Mouse (Mus musculus) layer of hippocampus, postnatal 10 days (tissue): ENCODE measurements around the gene Mboat7. TPM values are rescaled to one million over a fixed set of nuclear protein-coding genes. Genes with fewer than 3 reads are reported as not detected.
"Not testable (repeated sequence)": the region's sequence is repeated elsewhere in the genome, so short reads cannot be mapped to it uniquely, and the experiment has no call there.

ENCODE experiments used
- DNase-seq, 2 experiments: peaks; one replicate each; pipeline ENCODE4 v3.0.0; 2021; ENCODE audit warnings: low spot score in 2 of 2
- long read RNA-seq: library from polyadenylated mRNA; stranded (forward); transcript quantifications from one replicate; pipeline ENCODE4 v2.0.0, GENCODE M21; 2023
- total RNA-seq, 2 experiments: library from RNA; stranded (reverse); gene quantifications; 2 replicates each; pipeline ENCODE4 v1.2.3; 2021

Mboat7 gene
- 100 to 1,000 TPM; 142 to 146 TPM for total RNA-seq
- long read RNA-seq, transcript Mboat7-206 (2 exons, 795 nt): minor isoform, 23 of 89 reads
- long read RNA-seq, transcript Mboat7-201 (8 exons, 2,878 nt): major isoform, 35 of 89 reads
- long read RNA-seq, partial matches to known transcripts: 3 of 89 reads
- long read RNA-seq, other reads (novel, unspliced or antisense): 28 of 89 reads

DNA sequence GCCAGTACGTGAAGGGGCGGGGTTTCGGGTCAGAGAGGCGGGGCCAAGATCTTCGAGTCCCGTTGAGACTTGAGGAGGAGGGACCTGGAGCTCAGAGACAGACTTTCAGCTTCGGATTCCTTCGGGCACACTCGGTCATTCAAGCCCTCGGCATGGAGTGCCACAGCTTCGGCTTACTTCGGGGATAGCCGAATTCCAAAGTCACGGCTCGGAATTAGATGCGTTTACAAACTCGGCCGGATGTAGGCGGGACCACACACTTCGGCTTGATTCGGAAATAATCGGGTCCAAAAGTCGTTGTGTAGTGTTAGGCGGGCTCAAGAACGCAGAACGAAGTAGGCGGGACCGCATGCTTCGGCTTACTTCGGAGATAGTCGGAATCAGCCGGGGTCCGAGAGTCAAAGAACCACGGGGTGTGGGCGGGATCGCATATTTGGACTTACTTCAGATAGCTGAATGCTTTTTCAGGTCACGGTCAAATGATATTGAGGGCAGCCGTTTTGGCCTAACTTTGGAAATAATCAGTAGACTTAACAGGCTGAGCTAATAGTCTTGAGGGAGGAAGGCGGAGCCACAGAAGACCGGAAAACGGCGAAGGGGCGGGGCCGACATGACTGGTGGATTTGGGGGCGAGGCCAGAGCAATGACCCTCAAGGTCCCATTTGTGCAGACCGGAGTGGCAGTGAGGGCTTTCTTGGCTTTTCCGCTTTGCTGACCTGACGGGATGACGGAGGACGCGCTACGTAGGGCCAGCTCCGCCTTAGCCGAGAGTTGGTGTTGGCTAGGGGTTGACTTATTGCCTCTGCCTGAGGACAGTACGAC is at the start of gene Mboat7:
Gene Mboat7, minus strand, starts transcription at position 537 of the 822 bp plus-strand sequence.
- peak; percentile 97 to 98 for DNase-seq

DNA sequence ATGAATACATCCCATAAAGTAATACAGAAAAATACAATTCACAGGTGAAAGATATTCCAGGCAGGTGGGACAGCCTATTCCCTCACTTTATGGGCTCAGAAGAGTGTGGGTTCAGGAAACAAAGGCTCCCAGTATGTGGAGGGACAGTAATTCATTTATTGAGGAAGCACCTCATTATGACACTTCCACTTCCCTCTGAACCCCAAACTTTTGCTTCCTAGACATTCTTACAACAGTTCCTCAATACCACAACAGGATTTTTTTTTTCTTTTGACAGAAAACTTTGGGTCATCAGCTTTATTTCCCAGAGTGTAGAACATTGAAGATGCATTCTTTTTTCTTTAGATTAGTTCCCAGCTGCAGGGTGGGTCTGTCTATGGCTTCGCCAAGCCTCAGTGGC is 39.4 kb upstream of the Mboat7 start:
- not testable (repeated sequence) for DNase-seq

DNA sequence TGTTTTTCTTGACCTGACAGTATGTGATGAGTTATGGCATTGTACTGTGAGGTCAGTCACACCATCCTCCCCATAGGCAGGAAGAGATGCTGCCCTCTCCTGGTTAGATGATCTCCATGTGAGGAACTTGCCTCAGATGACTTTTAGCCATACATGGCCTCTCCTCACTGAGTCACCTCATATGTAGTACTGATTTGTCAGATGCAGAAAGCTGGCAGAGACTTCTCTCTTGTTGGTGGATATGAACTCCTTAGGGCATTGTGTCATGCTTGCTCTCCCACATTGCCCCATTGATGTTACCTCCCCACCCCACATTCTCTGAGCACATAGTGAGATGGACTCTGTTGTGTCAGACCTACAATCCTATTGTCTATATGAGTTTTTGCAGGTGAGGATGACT is 32.1 kb upstream of the Mboat7 start:
- DNase-seq: not testable (repeated sequence)

DNA sequence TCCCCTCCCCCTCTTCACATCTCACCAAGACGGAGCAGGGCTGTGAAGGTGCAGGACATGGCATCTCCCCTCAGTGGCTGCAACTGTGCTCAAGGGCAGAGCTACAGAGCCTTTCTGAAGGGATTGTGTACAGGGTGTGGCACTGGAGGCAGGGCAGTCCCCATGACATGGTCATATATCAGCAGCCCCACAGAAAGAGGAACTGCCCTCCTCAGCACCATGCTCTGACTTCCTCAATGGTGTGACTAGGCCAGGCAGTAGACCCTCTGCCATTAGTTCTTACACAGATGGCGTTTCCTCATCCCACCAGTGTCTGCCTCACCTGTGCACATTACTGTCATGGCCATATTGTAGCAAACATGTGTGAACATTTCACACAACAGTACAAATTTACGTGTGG is 26.9 kb upstream of the Mboat7 start, which contains the start of gene Pirb:
Gene Pirb, minus strand, starts transcription at position 124 of the 400 bp plus-strand sequence.
- not testable (repeated sequence) for DNase-seq

DNA sequence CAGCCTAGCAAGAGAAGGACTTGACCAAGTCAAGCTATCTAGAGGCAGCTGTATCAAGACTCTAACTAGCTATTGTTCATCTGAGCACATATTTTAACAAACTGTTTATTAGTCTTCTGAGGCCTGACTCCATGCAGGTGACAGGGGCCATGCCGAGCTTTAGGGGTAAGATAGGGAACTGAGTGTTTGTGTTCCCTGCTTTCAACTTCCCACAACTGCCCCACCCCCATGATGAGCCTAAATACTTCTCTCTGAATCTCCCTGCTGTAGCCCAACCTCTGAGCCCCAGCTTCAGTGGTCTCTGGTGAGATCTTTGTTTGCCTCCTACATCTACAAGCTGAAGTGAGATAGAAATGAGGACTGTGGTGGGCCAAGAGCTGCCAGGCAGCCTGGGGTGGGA is 21.9 kb upstream of the Mboat7 start:
- peak; percentile 2 to 7 for DNase-seq

DNA sequence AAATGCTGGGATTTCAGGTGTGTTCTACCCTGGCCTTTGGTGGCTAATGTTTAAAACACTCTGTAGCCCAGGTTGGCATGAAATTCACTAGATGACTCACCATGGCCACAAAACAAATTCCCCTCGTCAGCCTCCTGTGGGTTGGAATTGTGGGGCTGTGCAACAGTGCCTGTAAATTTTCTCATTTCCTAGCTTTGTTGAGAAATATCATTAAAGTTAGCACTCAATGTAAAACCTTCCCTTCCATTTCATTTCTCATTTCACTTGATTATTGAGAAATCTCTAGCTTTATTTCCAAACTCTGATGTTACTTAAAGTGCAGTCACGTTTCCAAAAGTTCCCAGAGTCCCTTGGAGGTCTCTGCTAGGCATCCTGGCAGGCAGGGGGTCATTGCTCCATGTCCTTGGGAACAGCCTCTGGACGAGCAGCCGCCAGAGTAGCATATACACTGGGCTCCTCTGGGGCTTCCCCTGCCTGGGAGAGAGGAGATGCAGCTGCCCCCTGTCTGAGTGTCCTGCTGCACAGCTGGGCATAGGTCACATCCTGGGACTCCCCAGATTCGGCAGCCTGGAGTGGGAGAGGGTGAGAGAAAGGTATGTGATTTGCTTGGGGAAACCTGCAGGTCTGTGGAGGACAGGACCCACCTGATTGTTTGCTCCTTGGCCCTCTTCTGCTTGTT is 19.1 kb upstream of the Mboat7 start:
- DNase-seq: no peak

DNA sequence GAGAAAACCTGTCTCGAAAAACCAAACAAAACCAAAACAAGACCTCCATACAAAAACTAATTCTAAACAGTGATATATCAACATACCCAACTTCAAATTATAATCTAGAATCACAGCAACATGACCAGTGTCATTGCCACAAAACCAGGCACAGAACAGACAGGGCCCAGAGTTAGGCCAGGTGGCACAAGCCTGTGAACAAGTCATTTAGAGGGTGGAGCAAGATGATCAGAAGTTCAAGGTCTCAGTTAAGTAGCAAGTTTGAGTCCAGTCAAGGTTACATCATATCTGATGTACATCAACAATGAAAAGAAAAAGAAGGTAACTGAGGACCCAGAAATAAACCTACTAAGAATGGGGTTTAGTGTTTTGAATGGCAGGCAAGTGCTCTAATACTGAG is 15.7 kb upstream of the Mboat7 start:
- DNase-seq: no peak

DNA sequence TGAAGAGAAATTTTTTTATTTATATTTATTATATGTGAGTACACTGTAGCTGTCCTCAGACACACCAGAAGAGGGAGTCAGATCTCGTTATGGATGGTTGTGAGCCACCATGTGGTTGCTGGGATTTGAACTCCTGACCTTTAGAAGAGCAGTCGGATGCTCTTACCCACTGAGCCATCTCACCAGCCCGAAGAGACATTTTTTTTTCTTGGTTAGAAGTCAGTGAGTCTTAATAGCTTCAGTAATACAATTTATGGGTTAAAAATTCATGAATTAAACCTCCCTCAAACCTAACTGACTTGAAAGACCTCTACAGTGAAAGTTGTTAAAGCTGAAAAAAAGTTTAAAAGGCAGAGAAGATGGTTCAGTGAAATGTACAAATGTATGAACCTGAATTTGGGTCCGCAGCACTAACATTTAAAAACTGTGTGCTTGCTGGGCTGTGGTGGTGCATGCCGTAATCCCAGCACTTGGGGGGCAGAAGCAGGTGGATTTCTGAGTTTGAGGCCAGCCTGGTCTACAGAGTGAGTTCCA is 15.2 kb upstream of the Mboat7 start:
- not testable (repeated sequence) for DNase-seq

DNA sequence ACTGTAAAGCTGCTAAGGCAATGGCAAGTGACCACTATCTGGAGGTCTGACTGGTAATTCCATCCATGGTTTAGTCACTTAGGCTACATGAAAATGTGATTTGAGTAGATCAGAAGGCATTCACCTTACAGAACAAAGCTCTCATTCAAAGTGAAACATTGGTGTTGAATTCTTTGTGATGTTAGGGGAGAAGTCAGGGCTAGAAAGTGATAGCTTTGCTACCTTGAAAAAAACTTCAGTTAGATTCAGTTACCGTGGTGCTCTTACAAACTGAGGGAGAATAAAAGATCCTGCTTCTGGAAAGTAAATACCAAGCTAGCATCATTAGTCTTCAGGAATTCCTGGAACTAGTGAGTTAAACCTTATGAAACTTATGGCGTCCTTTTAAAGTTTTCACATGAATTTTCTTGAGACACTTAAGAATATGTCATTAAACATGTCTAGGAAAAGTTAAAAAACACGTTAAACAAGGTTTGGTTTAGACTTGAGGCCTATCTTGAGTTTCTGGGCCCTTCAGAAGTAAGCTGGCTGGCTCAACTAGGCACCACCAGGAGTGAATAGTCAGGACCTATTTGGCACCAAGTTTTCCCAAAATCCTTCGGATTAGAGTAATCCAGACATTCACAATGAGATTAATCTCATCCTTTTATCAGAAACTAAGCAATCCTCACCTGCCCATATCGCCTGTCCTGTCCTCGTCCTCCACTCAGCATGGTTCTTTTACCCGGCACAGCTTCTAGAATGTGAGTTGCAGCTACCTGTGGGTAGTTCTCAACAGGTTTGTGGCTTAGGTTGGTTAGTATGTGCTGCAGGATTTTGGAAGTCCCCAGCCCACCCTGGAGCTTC is 14.5 kb upstream of the Mboat7 start:
- DNase-seq: no peak

DNA sequence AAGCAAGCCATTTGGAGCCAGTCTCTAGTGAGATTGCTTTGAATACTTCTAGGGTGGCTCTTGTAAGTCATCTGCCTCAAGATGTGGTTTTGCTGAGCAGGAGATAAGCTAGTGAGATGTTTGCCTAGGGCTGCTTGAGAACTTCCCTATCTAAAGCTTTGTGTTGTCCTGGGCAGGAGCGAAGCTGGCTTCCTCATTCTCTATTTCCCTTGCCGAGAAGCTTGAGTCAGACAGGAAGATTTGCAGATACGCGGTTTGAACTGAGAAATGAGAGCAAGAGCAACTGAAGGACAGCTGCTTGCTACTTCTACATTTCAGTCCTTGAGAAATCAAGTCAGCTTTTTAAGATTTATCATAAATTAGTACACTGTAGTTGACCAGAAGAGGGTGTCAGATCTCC is 13.7 kb upstream of the Mboat7 start:
- DNase-seq: no peak

DNA sequence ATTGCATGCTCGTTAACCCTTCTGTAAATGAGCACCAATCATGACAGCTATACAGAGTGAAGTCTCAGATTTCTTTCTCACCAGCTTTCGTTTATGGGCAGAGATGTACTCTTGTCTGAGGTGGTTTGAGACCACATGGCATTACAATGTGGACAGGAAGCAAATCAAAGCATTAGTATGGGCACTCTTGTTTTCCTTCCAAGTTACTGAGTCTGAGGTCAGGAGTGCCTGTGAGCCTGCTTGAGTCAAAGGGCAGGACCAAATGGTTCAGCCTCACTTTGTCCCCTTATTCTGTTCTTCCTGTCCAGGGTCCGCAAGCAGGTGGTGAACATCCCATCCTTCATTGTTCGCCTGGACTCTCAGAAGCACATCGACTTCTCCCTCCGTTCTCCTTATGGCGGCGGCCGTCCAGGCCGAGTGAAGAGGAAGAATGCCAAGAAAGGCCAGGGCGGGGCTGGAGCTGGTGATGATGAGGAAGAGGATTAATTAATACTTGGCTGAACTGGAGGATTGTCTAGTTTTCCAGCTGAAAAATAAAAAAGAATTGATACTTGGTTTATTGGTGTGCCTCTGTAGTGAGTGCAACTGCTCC is 13.1 kb upstream of the Mboat7 start:
- no peak for DNase-seq

DNA sequence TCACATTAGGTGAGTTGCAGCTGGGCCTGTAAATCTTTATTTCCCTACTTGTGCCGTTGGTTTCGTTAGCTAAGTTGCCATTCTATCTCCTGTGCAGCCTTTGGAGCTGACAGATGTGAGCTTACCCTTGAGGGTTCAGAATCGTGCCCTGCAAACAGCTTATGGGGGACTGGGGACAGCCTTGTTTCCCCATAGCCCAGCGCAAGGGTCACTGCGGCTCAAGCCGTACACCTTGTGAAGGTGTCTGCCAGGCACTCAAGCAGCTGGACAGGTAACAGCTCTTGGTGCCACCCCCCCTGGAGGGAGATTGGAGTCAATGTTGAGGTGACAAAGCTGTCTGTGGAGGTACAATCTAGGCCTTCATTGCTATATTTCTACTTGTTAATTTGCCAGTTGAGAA is 12.6 kb upstream of the Mboat7 start:
- no peak for DNase-seq

DNA sequence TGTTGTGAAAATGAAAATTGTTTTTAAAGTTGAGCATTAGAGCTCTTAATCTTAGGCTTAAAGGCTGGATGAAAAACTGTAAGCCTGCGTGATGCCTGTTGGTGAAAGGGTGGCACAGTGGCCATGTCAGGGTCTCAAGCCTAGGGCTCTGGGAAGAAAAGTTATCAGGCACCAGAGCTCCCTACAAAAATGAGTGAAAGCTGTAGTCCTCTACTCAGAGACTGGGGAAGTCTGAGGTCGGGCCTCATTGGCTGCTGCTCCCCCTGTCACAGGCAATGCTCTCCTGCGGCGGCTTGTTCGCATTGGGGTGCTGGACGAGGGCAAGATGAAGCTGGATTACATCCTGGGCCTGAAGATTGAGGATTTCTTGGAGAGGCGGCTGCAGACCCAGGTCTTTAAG is 12.1 kb upstream of the Mboat7 start:
- DNase-seq: not testable (repeated sequence)

DNA sequence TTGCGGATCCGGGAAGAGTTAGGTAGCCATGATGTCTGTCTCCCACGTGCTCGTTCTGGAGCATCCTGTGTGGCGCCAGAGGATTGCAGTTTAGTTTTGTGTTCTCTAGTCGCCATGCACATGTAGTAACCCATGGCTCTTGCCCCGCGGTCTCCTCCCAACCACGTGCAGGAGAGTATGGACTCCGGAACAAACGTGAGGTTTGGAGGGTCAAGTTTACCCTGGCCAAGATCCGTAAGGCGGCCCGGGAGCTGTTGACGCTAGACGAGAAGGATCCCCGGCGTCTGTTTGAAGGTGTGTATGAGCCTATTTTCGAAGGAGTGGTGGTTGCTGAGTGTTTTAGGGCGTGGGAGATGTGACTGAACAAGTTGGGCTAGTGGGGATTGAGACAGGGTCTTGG is 11.2 kb upstream of the Mboat7 start:
- DNase-seq: no peak

DNA sequence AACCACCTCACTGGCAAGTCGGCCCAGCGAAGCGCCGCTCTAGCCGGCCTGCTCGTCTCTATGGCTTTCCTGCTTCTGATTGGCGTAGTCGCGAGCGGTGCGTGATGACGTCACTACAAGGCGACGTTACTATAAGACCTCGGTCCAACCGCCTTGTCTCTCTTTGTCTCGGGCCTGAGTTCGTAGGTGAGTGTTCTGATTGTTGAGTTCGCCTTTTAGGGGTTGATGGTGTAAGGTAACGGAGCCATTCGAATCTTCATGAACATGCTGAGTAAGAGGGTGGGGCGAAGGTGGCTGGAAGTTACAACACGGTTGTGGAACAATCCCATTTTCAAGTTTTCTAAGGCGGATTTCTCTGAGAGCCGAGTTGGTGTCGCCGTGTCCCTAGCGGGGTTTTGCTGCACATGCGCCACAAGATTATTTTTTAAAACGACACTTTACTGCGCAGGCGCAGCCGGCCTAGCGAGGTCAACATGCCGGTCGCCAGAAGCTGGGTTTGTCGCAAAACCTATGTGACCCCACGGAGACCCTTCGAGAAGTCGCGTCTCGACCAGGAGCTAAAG is 10.6 kb upstream of the Mboat7 start, which contains the start of gene Rps9:
Gene Rps9, plus strand, starts transcription at position 115 of the 563 bp plus-strand sequence.
- DNase-seq: peak; percentile 96 to 97

DNA sequence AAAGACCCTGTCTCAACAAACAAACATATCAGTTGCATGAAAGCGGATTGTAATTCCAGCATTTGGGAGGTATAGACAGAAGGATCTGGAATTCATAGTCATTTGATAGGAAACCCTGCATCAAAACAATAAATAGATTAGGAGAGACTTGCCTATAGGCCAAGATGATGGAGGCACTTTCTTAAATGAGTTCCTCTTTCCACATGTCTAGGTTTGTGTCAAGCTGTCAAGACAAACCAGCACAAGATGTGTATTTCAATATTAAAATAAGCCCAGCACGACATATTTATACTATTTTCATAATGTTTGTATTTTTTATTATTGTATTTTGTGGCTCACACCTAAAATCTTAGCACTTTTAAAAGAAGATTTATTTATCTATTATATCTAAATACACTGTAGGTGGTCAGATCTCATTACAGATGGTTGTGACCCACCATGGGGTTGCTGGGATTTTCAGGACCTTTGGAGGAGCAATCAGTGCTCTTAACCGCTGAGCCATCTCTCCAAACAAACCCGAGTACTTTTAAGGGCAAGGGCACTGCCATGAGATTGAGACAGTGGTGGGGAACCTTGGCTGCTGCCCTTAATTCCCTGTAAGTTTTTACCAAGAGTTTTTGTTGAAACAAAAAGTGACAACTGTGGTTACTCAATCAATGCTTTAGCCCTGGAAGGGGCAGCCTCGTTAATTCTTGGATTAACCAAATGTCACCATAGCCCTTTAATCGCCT is 10.0 kb upstream of the Mboat7 start:
- no peak for DNase-seq

DNA sequence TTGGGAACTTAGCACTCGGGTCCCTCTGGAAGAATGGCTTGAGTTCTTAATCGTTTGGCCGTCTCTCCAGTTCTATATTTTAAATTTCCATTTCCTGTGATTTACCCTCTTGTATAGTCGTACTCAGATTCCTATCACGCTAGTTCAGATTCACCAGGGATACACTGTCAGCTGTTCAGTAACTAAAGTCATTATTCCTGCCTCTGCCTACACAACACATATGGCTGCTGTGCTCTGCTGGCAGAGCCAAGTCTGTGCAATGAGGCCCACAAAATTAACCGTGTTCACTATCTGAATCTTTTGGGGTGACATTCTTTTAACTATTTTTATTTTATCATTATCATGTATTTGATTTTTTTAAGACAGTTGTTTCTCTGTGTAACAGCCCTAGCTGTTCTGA is 5.1 kb upstream of the Mboat7 start:
- DNase-seq: no peak

DNA sequence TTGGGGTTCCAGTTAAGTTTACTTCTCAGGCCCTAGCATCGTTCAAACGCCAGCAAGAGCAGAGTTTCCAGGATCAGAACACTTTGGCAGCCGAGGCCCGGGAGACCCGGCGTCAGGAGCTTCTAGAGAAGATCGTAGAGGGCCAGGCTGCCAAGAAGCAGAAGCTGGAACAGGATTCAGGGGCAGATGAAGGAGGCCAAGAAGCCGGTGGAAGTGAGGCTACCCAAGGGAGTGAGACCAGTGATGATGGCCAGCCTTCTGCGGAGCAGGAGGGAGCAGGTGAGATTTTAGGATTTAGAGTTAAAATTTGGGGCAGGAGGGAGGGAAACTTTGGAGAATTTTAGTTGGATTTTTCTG is 1.6 kb upstream of the Mboat7 start:
- DNase-seq: not testable (repeated sequence)
